Mouse (Mus musculus): Measurements from ENCODE around the gene Oxnad1. TPM values are rescaled to one million over a fixed set of nuclear protein-coding genes. Genes with fewer than 3 reads are reported as not detected.

Gene Oxnad1
- total and polyA plus RNA-seq, 2 experiments from 2014 or later, result 24.5 to 28.8 TPM

DNA sequence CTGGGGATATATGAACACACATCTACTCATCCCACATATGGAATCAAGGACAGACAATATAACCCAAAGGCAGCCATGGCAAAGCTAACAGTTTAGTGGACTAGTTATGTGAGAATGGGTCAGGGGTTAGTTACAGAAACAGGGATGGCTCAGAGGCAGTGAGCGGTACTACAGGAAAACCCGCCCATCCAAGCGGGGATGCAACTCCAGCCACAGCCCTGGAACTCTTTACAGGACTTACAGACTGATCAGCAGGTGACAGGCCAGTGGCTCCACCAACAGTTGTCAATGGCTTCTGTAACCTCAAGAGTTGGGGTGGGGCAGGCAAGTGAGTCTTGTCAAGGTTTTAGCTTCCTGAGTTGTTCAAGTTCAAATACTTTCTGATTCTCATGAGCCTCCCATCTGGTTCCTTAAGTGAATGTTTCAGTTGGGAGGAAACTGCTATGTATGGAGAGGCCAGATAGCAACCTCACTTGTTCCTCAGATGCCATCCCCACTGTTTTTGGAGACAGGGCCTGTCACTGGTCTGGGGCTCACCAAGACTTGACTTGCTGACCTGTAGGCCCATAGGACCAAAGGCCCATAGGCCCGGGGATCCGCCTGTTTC, 55.3 kb downstream of the Oxnad1 start:
- 72% methylated on average over 5 of the region's 5 CpGs for WGBS
- ATAC-seq (no peak), DNase-seq (ENCODE audit: low spot score) (no peak)
- TF ChIP-seq CTCF (IDR thresholded peaks at IDR 0.05; ENCODE audit: low read depth), result no peak
- Histone ChIP-seq H3K27me3 (ENCODE audit: insufficient read depth, low read length) (no peaks in the 10 kb centered on the region), H3K4me2 (ENCODE audit: low read depth, low read length) (no peak overlapping the region), H3K9ac (replicated peaks; ENCODE audit: low read length) (no peak overlapping the region), H3K4me1 (ENCODE audit: insufficient read depth, low read length) (no peaks in the 10 kb centered on the region), H3K4me3 (ENCODE audit: low read length) (no peak overlapping the region), H3K9me3 (ENCODE audit: low read length) (no peaks in the 10 kb centered on the region), H3K36me3 (ENCODE audit: insufficient read depth, low read length) (no peaks in the 10 kb centered on the region), H3K27ac (no peak overlapping the region)

DNA sequence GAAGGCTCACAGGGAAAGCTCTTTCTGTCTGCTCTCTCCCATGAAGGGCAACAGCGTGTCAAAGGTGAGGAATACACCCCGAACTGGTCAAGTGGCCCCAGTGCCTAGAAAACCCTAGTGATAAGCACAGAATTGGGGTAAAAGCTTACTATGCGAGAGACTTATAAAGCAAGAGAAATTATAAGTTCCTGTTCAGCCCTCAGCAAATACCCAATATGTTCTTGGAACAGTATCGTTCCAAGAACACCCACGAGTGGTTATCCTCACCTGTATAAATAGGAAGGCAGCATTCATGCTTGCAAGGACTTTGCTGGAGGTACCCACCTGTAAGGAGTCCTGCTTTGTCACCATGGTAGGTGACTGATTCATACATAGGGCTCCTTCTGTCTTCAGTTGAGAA, 56.5 kb downstream of the Oxnad1 start, which contains the start of gene Msmb:
Gene Msmb (plus strand): TSS at position 301 of the 400 bp plus-strand sequence.
- no peaks in the 10 kb centered on the region for H3K36me3 ChIP-seq (ENCODE audit: insufficient read depth, low read length)
- 84% methylated on average over 5 of the region's 5 CpGs for WGBS
- no peak within 1 kb of the TSS for H3K9ac ChIP-seq (replicated peaks; ENCODE audit: low read length)
- ATAC-seq (no peak), DNase-seq (ENCODE audit: low spot score) (no peak)
- H3K9me3 ChIP-seq (ENCODE audit: low read length), result no peaks in the 10 kb centered on the region
- no peak for TF ChIP-seq CTCF (IDR thresholded peaks at IDR 0.05; ENCODE audit: low read depth)
- no peak within 1 kb of the TSS for H3K27ac ChIP-seq
- H3K4me2 ChIP-seq (ENCODE audit: low read depth, low read length), result no peak within 1 kb of the TSS
- H3K4me3 ChIP-seq (ENCODE audit: low read length), result no peak within 1 kb of the TSS
- H3K27me3 ChIP-seq (ENCODE audit: insufficient read depth, low read length), result no peaks in the 10 kb centered on the region
- H3K4me1 ChIP-seq (ENCODE audit: insufficient read depth, low read length), result no peaks in the 10 kb centered on the region

DNA sequence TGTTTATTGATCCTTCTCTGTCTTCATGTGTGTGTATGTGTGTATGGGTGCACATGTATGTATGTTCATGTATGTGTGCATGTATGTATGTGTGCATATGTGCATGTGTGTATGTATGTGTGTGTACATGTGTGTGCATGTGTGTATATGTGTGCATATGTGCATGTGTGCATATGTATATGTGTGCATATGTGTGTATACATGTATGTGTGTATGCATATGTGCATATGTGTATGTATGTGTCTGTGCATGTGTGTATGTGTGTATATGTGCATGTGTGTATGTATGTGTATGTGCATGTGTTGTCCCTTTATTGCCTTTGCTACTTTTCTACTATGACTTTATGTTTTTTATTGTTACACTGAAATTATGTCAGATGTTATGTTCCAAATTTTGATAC, 59.6 kb downstream of the Oxnad1 start:
- Histone ChIP-seq H3K9ac (replicated peaks; ENCODE audit: low read length) (no peak overlapping the region), H3K9me3 (ENCODE audit: low read length) (0 out of 2 replicates have a peak, but pooled peaks cover 4% of the 10 kb centered on the region), H3K4me3 (ENCODE audit: low read length) (no peak overlapping the region), H3K4me1 (ENCODE audit: insufficient read depth, low read length) (no peaks in the 10 kb centered on the region), H3K36me3 (ENCODE audit: insufficient read depth, low read length) (no peaks in the 10 kb centered on the region), H3K27me3 (ENCODE audit: insufficient read depth, low read length) (no peaks in the 10 kb centered on the region), H3K27ac (no peak overlapping the region), H3K4me2 (ENCODE audit: low read depth, low read length) (no peak overlapping the region)
- no peak for DNase-seq (ENCODE audit: low spot score)
- ATAC-seq, result no peak
- no peak for TF ChIP-seq CTCF (IDR thresholded peaks at IDR 0.05; ENCODE audit: low read depth)

DNA sequence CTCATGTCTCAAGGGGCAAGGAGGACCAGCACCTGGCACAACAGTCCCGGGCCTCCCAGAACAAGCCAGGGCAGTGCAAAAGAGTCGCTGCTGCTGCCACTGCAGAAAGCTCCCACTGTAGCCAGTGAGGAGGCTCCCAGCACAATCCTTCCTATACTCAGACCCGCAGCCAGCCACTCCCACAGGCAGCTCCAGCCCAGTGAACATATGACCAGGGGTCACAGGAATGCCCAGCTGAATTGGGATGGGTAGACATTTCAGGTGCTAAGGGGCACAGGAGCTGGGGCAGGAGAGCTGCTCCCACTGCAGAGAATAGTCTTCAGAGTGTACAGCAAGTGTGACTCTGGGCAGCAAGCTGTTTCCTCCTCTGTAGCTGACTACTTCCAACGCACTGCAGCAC, 60.2 kb downstream of the Oxnad1 start:
- TF ChIP-seq CTCF (IDR thresholded peaks at IDR 0.05; ENCODE audit: low read depth), result no peak
- DNase-seq (ENCODE audit: low spot score) (no peak), ATAC-seq (no peak)
- Histone ChIP-seq H3K9ac (replicated peaks; ENCODE audit: low read length) (no peak overlapping the region), H3K36me3 (ENCODE audit: insufficient read depth, low read length) (no peaks in the 10 kb centered on the region), H3K4me1 (ENCODE audit: insufficient read depth, low read length) (no peaks in the 10 kb centered on the region), H3K9me3 (ENCODE audit: low read length) (0 out of 2 replicates have a peak, but pooled peaks cover 4% of the 10 kb centered on the region), H3K27ac (no peak overlapping the region), H3K27me3 (ENCODE audit: insufficient read depth, low read length) (no peaks in the 10 kb centered on the region), H3K4me2 (ENCODE audit: low read depth, low read length) (no peak overlapping the region), H3K4me3 (ENCODE audit: low read length) (no peak overlapping the region)
- 72% methylated on average over 4 of the region's 4 CpGs for WGBS

- WGBS, result 86% methylated on average over 7 of the region's 7 CpGs
These were observed 60.8 kb downstream of the Oxnad1 start for GRCm38 (mm10) chr14:32145809-32146511.

GRCm38 (mm10) chr14:32146578-32146977, 61.4 kb downstream of the Oxnad1 start:
- Histone ChIP-seq H3K9me3 (ENCODE audit: low read length) (0 out of 2 replicates have a peak, but pooled peaks cover 4% of the 10 kb centered on the region), H3K27ac (no peak overlapping the region), H3K4me2 (ENCODE audit: low read depth, low read length) (no peak overlapping the region), H3K4me1 (ENCODE audit: insufficient read depth, low read length) (no peaks in the 10 kb centered on the region), H3K36me3 (ENCODE audit: insufficient read depth, low read length) (no peaks in the 10 kb centered on the region), H3K4me3 (ENCODE audit: low read length) (no peak overlapping the region), H3K27me3 (ENCODE audit: insufficient read depth, low read length) (no peaks in the 10 kb centered on the region), H3K9ac (replicated peaks; ENCODE audit: low read length) (no peak overlapping the region)
- DNase-seq (ENCODE audit: low spot score), result no peak
- no peak for ATAC-seq
- WGBS, result 57% methylated on average over 2 of the region's 2 CpGs
- TF ChIP-seq CTCF (IDR thresholded peaks at IDR 0.05; ENCODE audit: low read depth), result no peak

More at GRCm38 (mm10) chr14:32145809-32146511, 60.8 kb downstream of the Oxnad1 start:
- no peak overlapping the region for H3K27ac ChIP-seq
- H3K36me3 ChIP-seq (ENCODE audit: insufficient read depth, low read length), result no peaks in the 10 kb centered on the region
- H3K4me1 ChIP-seq (ENCODE audit: insufficient read depth, low read length), result no peaks in the 10 kb centered on the region
- TF ChIP-seq CTCF (IDR thresholded peaks at IDR 0.05; ENCODE audit: low read depth), result no peak
- H3K9me3 ChIP-seq (ENCODE audit: low read length), result 0 out of 2 replicates have a peak, but pooled peaks cover 4% of the 10 kb centered on the region
- H3K4me2 ChIP-seq (ENCODE audit: low read depth, low read length), result no peak overlapping the region
- H3K4me3 ChIP-seq (ENCODE audit: low read length), result no peak overlapping the region
- H3K27me3 ChIP-seq (ENCODE audit: insufficient read depth, low read length), result no peaks in the 10 kb centered on the region
- ATAC-seq (no peak), DNase-seq (ENCODE audit: low spot score) (no peak)
- no peak overlapping the region for H3K9ac ChIP-seq (replicated peaks; ENCODE audit: low read length)

- ATAC-seq (no peak), DNase-seq (ENCODE audit: low spot score) (no peak)
- no peak for TF ChIP-seq CTCF (IDR thresholded peaks at IDR 0.05; ENCODE audit: low read depth)
- H3K4me2 ChIP-seq (ENCODE audit: low read depth, low read length), result no peak overlapping the region
- H3K4me3 ChIP-seq (ENCODE audit: low read length), result no peak overlapping the region
- H3K9ac ChIP-seq (replicated peaks; ENCODE audit: low read length), result no peak overlapping the region
- no peaks in the 10 kb centered on the region for H3K27me3 ChIP-seq (ENCODE audit: insufficient read depth, low read length)
- no peak overlapping the region for H3K27ac ChIP-seq
- no peaks in the 10 kb centered on the region for H3K4me1 ChIP-seq (ENCODE audit: insufficient read depth, low read length)
- no peaks in the 10 kb centered on the region for H3K36me3 ChIP-seq (ENCODE audit: insufficient read depth, low read length)
- 0 out of 2 replicates have a peak, but pooled peaks cover 4% of the 10 kb centered on the region for H3K9me3 ChIP-seq (ENCODE audit: low read length)
- WGBS, result 95% methylated on average over 2 of the region's 2 CpGs
These were observed 65.7 kb downstream of the Oxnad1 start for GRCm38 (mm10) chr14:32150872-32151271.

All from hindbrain, postnatal 0 days (tissue).